Mouse (Mus musculus) gastrocnemius, postnatal 10 days (tissue): ENCODE data around the gene Plscr1. TPM values are rescaled to one million over a fixed set of nuclear protein-coding genes. Genes with fewer than 3 reads are reported as not detected.

Experiments
- DNase-seq: peaks from one replicate; pipeline ENCODE4 v3.0.0; 2021; ENCODE audit warnings: mixed read lengths
- total RNA-seq, 2 experiments: library from RNA; stranded (reverse); gene quantifications; 2 replicates each; pipeline ENCODE4 v1.2.3; 2021

Gene Plscr1
- total RNA-seq, 2 experiments from 2014 or later: 1.7 to 2.6 TPM

- DNase-seq: no peak
Measured at GRCm38 (mm10) chr9:92253585-92254321, 4.2 kb downstream of the Plscr1 start.

- no peak for DNase-seq
Measured at GRCm38 (mm10) chr9:92260481-92261159, 11.1 kb downstream of the Plscr1 start.

- DNase-seq: no peak
Measured at GRCm38 (mm10) chr9:92265719-92266118, 16.2 kb downstream of the Plscr1 start.

DNA sequence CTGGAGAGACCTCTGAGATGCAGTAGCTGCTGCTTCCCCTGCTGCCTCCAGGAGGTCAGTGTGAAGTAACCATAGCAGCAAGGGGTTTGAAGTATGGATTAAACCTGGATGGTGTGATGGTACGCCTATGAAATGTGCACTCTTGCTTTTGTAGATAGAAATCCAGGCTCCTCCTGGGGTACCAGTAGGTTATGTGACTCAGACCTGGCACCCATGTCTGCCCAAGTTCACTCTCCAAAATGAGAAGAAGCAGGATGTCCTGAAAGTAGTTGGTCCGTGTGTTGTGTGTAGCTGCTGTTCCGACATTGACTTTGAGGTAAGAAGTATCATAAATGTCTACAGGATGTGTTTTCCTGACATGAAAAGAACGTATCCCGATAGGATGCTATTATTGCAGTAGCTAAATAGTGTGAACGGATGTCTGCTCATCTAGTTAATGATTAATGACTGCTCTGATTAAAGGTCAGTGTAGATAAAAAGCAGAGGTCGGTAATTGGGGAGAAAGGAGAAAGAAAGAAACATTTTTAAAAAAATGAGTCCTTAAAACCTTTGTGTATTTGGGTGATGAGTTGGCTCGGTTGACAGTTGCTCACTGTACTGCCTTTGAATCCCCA is 17.1 kb downstream of the Plscr1 start:
- no peak for DNase-seq

DNA sequence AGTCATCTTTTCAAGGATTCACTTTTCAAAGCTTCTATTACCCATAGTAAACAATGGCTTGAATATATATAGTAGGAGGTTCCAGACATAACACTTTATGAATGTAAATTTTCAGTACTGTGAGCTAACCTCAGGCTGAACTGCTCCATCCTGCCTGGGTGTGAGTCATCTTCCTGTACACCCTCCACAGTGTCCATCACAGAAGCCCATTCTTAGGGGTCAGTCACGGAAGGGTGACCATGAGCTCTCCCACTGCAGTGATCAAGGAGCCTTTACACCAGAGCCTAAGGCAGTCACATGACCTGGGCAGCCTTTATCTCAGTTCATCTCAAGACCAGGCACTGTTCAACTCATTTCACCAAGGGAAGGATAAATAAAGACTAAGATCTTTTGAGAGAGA is 18.2 kb downstream of the Plscr1 start:
- no peak for DNase-seq

GRCm38 (mm10) chr9:92269829-92270404 is 20.4 kb downstream of the Plscr1 start:
- DNase-seq: no peak

- peak; percentile 81 for DNase-seq
Measured at GRCm38 (mm10) chr9:92270927-92271326, 21.4 kb downstream of the Plscr1 start.

DNA sequence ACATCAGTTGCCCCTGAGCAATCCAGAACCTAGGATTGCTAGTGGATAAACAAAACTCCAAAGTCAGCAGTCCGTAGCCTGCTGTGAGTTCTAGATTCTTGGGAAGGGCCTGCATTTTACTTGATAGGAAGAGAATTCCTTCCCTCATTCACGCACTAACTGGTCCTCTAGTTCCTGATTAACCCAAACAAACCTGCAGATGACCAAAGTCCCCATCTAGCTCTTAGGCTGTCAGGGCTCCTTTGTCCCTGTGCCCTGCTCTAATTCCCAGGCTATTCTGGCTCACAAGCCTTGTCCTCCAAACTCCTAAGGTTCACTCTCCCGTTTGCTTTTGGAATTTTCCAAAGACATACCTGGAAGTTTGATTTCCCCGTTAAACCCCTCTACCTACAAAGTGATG is 23.1 kb downstream of the Plscr1 start:
- no peak for DNase-seq

DNA sequence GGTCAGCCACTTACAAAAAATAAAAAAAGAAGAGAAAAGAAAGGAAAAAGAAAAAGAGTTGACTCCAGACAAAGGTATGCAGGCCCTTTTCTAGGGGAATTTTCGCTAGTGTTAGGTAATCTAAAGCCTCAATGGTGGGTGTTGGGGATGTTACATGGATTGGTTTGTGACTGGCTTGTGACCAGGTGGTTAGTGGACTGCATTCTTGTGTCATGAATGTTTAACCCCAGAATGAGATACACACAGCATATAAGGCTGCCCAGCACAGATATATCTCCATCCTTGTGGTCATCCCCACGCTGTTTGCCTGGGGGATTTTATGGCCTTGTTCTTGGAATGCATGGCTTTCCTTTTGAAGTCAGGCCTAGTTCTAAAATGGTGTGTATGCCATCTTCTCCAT is 23.7 kb downstream of the Plscr1 start:
- no peak for DNase-seq

DNA sequence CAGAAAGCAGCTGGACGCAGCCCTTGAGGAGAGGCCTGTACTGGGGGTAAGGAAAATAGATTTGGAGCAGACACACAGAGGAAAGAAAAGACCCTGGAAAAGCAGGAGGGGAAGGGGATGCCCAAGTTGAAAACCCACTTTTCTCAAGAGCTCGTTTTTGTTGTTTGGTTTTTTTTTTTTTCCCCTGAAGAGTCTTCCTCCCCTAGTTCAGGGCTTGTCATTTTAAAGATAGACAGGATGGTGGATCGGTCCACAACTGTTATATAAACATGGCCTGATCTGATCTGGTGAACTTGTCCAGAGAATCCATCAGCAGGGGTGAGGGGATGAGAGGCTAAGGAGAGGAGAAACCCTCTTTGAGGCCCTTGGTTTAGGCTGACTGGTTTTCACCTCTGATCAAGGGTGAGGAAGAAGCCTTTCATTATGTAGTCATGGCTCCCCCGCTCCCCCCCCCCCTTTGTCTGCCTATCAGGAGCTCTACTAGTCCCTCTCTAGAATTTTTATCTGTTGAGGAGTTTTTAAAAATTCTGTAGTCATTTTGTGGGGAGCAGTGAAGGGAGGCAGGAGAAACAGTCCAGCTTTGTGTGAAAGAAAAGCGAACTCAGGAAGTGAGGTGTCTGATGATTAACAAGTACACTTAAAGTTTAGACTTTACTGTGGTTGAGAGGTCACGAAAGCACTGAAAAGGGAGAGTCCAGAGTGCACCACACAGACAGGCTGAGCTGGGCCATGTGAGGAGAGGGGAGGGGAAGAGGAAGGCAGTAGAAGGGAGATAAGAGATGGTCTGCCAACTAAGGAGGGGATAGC is 24.6 kb downstream of the Plscr1 start:
- DNase-seq: no peak

DNA sequence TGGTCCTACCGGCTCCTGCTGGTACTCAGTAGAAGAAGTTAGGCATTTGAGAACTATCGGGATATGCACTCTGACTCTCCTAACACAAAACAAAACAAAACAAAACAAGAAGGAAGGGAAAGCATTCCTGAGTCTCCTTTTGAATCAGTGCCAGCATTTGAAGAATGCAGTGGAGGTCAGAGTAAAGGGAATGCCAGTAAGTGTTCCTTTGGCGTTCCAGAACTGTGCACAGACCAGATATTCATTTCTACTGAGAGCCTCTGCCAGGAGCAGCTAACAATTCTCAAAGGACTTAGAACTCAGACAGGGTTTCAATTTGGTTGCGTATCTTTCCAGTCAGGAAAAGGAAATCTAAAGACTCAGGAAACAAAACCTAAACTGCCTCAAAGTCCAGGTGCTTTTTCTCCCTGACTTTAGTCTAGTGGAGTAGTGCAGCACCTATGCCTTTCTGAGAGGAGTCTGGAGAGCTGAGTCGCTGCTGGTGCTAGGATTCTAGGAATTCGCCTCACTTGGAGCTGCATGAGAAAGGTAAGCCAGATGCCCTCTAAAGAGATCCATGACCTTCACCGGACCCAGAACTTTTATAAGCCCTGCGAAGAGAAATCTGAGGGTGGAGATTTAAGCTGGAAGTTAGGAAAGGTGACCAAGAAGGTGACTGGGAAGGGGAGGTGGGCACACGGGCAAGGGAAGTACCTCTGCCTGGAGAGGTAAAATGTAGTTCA is 26.1 kb downstream of the Plscr1 start, which contains the start of gene Plscr2:
Plscr2 (plus strand) TSS at position 117 of the 722 bp plus-strand sequence.
- no peak for DNase-seq

GRCm38 (mm10) chr9:92276360-92276759 is 26.8 kb downstream of the Plscr1 start:
- no peak for DNase-seq

DNA sequence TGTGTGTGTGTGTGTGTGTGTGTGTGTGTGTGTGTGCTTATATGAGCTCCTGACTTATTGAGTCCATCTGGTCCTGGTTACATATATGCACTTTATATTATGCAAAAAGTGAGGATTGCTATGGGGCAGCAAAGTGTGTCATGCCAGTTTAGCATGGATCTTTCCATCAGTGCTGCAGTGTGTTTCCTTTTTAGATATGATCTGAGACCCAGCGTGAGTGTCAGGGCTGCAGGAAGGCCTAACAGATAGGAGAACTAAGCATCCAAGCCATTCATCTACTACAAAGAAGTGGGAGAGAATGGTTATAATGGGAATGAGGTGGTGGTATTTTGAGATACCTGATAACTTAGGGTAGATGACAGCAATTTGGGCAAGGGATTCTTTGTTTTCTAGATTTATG is 30.5 kb downstream of the Plscr1 start:
- DNase-seq: no peak

GRCm38 (mm10) chr9:92282563-92283171 is 33.1 kb downstream of the Plscr1 start:
- no peak for DNase-seq

GRCm38 (mm10) chr9:92289675-92290074 is 40.1 kb downstream of the Plscr1 start:
- no peak for DNase-seq

DNA sequence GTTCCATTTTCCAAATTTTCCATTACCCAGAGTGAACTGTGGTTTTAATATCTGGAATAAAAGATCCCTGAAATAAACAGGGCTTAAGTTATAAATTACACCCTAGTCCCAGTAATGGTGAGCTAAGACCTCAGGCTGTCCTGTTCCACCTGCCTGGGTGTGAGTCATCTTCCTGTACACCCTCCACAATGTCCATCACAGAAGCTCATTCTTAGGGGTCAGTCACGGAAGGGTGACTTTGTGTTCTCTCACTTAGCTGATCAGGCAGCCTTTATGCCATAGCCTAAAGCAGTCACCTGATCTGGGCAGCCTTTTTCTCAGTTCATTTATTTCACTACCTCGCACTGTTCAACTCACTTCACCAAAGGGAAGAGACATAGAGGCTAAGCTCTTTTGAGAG is 42.6 kb downstream of the Plscr1 start:
- DNase-seq: no peak

- DNase-seq: no peak
Measured at GRCm38 (mm10) chr9:92292922-92293321, 43.4 kb downstream of the Plscr1 start.

DNA sequence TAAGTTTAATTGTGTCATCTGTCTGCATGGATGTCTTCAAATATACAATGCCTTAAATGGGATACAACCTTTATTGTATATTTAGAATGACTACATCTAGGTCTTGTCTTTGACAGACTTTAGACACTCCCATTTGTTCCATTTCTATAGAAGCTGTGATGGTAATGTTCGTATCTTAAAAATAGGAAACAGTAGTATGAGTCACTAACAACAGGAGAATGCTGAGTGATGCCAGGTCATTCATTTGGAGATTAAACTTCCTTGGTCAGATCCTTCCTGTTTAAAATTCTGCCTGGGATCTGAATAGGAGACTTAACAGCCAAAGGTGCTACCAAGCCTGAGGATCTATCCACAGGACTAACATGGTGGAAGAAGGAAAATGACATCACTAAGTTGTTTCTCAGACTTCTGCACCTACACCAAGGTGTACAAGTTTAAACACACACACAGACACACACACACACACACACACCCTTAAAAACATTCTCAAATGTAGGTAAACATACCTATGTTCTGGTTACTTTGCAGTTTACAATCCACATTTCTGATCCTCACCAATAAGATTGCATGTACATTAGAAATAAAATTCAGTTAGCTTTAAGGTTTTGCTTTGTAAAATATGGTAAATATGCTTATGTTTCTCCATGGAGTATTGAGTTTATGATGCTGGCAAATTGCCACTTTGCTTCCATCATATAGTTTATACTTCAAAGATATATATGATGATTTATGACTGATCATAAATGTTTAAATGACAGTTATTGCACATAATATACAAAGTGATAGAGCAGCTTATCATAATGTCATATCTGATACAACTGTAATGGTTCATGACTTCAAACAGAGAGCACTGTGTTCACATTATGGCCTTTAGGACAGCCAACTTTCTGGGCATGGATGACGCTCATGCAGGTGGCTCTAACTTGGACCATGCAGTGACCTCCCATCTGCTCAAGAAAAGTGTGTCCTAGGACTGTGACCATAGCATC is 44.3 kb downstream of the Plscr1 start:
- no peak for DNase-seq

GRCm38 (mm10) chr9:92298288-92298687 is 48.7 kb downstream of the Plscr1 start:
- DNase-seq: no peak

DNA sequence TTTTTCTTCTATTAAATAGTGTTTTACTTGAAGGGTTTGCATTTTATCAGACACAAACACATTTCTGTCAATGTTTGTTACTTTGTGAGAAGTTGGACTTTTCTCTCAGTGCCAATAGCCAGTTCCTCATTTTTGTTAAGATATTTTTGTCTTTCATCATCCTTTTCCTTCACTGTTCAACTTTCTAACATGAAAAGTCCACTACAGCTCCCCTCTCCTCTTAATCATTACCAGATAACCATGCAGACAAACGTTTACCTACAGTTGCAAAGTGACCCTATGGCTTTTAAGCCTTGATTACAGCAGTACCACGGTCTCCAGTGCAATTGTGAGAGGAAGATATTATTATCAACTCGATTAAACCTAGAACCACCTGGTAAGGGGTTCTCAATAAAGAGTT is 51.7 kb downstream of the Plscr1 start:
- no peak for DNase-seq
